Mouse (Mus musculus): Measurements from ENCODE around the gene Pla2g12b.

Gene Pla2g12b

DNA sequence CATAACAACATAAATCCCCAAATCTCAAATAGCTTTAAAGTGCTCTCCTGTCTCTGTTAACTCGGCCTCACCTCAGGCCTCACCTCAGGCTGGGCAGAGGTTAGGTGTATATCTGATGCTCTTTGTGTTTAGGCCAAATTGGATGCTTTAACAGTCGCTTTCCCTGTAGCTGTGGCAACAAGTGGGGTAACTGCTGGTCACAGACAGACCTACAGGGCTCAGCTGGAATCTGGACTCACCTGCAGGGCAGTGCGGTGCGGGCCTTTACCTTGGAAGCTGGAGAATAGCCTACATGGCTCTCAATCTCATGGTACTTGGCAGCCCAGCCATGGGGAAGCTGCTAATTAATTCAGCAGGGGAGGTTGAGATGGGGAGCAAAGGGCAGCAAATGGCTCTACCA, 63.2 kb downstream of the Pla2g12b start:
- DNase-seq (ENCODE audit: extremely low read depth, low read depth): no peak

DNA sequence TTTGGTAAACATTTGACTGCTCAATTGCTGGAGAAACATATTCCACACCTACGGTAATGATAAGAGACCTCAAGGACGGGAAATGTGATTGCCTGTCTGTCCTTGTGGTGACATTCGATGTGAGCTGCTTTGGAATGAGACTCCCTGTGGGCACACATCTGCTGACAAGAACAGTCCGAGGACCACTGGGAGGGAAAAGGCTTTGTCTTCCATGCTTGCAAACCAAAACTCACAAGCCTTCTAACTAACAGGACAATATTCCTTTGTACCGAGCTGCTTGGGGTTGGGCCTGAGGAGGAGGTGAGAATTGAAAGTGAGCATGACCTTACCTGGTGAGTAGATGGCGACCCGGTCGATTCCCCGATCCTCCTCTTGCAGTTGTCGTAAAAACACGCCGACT, 63.8 kb downstream of the Pla2g12b start:
- no peak for DNase-seq (ENCODE audit: extremely low read depth, low read depth)

- DNase-seq (ENCODE audit: extremely low read depth, low read depth): no peak
Observed at GRCm38 (mm10) chr10:59470451-59470850, 67.0 kb downstream of the Pla2g12b start.

Data from MEL-GATA-1-ER (cell line).